Mouse (Mus musculus): Measurements from ENCODE around the gene Gramd4. TPM values are rescaled to one million over a fixed set of nuclear protein-coding genes. Genes with fewer than 3 reads are reported as not detected.

Gramd4 gene
- total and polyA plus RNA-seq, 2 experiments from 2014 or later: 16.2 to 35.0 TPM

DNA sequence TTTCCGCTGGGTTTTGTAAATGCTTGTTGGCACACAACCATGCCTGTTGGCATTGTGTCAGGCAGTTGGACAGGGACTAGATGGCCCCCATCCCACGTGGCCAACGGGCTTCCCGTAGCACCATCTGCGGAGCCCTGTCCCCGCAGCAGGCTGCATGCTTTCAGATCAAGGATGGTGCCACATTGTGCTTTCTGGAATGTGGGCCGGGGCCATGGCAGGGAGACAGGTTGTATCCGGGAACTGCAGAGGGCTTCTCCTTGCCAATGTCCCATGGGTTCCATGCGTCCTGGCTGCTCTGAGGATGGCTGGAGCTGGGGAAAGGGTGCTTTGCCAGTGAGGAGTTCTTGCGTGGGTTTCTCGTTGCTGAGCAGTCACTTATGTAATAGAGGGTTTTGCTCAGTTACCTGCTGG is 25.1 kb downstream of the Gramd4 start:
- Histone ChIP-seq H3K27ac (ENCODE audit: low read depth) (peak overlapping the region; percentile 88), H3K4me1 (ENCODE audit: control insufficient read depth, insufficient read depth) (peaks cover 92% of the 10 kb centered on the region), H3K9ac (replicated peaks; ENCODE audit: low read depth, low read length) (0 out of 2 replicates have a peak overlapping the region, but pooled peaks have one; percentile 22), H3K4me2 (ENCODE audit: low read depth, low read length) (peak overlapping the region; percentile 27; the same call in 1 of the 2 replicates), H3K4me3 (ENCODE audit: low read depth, low read length) (no peak overlapping the region), H3K27me3 (ENCODE audit: control insufficient read depth, insufficient read depth, low read length) (no peaks in the 10 kb centered on the region), H3K36me3 (replicated peaks; ENCODE audit: control insufficient read depth, insufficient read depth, low read length) (no peaks in the 10 kb centered on the region), H3K9me3 (replicated peaks; ENCODE audit: control insufficient read depth, low read length) (no peaks in the 10 kb centered on the region)
- WGBS: 43% methylated on average over 11 of the region's 11 CpGs
- TF ChIP-seq CTCF (IDR thresholded peaks at IDR 0.05; ENCODE audit: low read depth): no peak
- TF ChIP-seq EP300 (IDR thresholded peaks at IDR 0.05; ENCODE audit: low read depth): no peak
- ATAC-seq (ENCODE audit: insufficient read depth, low read depth) (no peak), DNase-seq (ENCODE audit: low spot score) (no peak)

DNA sequence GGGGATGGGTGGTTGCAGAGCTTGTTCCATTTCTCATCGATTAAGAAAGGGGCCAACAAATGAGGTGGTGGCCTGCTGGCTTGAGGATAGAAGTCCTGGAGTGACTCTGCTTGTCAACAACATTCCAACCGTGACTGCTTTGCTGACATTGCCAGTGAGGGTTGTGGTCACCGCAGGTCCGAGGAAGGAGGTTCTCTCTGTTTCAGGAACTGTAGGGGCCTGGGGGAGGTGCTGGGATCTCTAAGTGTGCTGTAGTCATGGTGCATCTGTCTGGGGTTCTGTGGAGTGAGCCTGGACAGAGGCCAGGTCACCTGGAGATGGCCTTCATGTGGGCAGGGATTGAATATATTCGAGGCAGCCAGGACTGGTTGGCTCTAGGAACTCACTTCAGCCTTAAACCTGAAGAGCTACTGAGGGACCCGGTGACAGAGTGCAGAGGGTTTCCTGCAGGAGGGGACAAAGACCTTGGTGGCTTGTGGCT is 25.8 kb downstream of the Gramd4 start:
- no peaks in the 10 kb centered on the region for H3K27me3 ChIP-seq (ENCODE audit: control insufficient read depth, insufficient read depth, low read length)
- peak overlapping the region; percentile 27 for H3K4me2 ChIP-seq (ENCODE audit: low read depth, low read length)
- peak; percentile 59 for ATAC-seq (ENCODE audit: insufficient read depth, low read depth)
- TF ChIP-seq CTCF (IDR thresholded peaks at IDR 0.05; ENCODE audit: low read depth): no peak
- peak; percentile 73; the same call in 1 of the 2 replicates for TF ChIP-seq EP300 (IDR thresholded peaks at IDR 0.05; ENCODE audit: low read depth)
- H3K27ac ChIP-seq (ENCODE audit: low read depth): peak overlapping the region; percentile 88
- no peak overlapping the region for H3K4me3 ChIP-seq (ENCODE audit: low read depth, low read length)
- H3K4me1 ChIP-seq (ENCODE audit: control insufficient read depth, insufficient read depth): peaks cover 92% of the 10 kb centered on the region
- H3K9ac ChIP-seq (replicated peaks; ENCODE audit: low read depth, low read length): 0 out of 2 replicates have a peak overlapping the region, but pooled peaks have one; percentile 22
- no peaks in the 10 kb centered on the region for H3K9me3 ChIP-seq (replicated peaks; ENCODE audit: control insufficient read depth, low read length)
- no peaks in the 10 kb centered on the region for H3K36me3 ChIP-seq (replicated peaks; ENCODE audit: control insufficient read depth, insufficient read depth, low read length)
- DNase-seq (ENCODE audit: low spot score): peak; percentile 69
- WGBS: 6% methylated on average over 6 of the region's 6 CpGs

DNA sequence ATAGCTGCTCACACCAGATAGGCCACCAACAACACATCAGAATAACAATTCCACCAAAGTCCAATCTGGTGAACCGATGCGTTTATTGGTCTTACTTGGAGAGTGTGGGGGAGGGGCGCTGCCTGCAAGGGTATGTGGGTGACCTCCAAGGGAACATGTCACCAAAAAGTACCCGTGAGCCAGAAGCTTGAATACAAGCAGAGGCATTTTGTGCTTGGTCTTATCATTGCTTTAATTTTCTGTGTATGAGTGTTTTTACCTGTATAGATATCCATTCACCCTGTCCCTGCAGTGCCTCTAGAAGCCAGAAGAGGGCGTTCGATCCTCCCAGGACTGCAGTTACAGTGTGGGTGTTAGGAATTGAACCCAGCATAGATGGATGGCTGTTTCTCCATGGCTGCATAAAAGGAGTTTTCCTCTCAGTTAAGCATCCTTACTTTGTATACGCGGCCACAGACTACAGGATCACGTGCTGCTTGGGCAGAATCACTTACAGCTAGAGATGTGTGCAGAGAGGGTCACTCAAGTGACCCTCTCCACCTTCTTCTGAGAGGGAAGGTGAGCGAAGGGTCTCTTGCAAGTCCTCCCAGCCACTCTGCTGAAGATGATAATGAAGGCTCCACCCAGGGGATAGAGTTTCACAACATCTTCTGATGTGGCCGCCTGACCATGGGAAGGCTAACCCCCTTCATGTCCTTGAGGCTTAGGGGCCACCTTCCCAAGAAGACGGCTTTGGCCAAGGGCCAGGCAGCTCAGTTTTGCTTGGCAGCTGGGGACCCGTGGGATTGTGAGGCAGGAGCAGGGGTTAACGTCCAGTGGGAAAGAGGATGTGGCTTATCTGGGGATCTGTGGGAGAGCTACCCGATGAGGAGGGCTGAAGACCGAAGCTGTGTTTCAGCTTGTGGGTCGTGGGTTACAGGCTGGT is 28.1 kb downstream of the Gramd4 start:
- Histone ChIP-seq H3K9ac (replicated peaks; ENCODE audit: low read depth, low read length) (peak overlapping the region; percentile 28; the same call in 1 of the 2 replicates), H3K9me3 (replicated peaks; ENCODE audit: control insufficient read depth, low read length) (no peaks in the 10 kb centered on the region), H3K27me3 (ENCODE audit: control insufficient read depth, insufficient read depth, low read length) (no peaks in the 10 kb centered on the region), H3K4me3 (ENCODE audit: low read depth, low read length) (no peak overlapping the region), H3K36me3 (replicated peaks; ENCODE audit: control insufficient read depth, insufficient read depth, low read length) (no peaks in the 10 kb centered on the region), H3K27ac (ENCODE audit: low read depth) (peak overlapping the region; percentile 89), H3K4me1 (ENCODE audit: control insufficient read depth, insufficient read depth) (peaks cover 96% of the 10 kb centered on the region), H3K4me2 (ENCODE audit: low read depth, low read length) (peak overlapping the region; percentile 28; the same call in 1 of the 2 replicates)
- DNase-seq (ENCODE audit: low spot score) (peak; percentile 51), ATAC-seq (ENCODE audit: insufficient read depth, low read depth) (no peak)
- TF ChIP-seq CTCF (IDR thresholded peaks at IDR 0.05; ENCODE audit: low read depth) (peak; percentile 51), EP300 (IDR thresholded peaks at IDR 0.05; ENCODE audit: low read depth) (no peak)
- WGBS: 19% methylated on average over 17 of the region's 17 CpGs

DNA sequence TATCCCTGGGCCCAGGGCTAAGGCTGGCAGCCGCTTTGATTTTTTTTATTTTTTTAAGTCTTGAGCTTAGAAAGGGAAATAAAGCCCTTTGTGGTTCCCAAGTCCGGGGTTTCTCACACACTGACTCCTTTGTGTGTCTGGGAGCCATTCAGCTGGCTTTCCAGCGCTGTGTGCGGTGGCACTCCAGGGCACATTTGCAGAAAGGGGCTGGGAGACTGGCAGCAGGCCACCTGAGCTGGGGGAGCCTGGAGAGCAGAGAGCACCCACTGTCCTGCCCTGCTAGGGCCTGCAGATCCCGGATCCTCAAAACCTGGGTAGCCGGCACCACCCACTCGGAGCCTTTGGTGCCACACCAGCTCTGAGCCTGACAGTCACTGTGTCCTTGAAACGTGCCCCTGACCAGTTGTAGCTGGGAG is 28.8 kb downstream of the Gramd4 start:
- H3K9me3 ChIP-seq (replicated peaks; ENCODE audit: control insufficient read depth, low read length): no peaks in the 10 kb centered on the region
- peak overlapping the region; percentile 28; the same call in 1 of the 2 replicates for H3K9ac ChIP-seq (replicated peaks; ENCODE audit: low read depth, low read length)
- 30% methylated on average over 8 of the region's 8 CpGs for WGBS
- peaks cover 96% of the 10 kb centered on the region for H3K4me1 ChIP-seq (ENCODE audit: control insufficient read depth, insufficient read depth)
- peak overlapping the region; percentile 28; the same call in 1 of the 2 replicates for H3K4me2 ChIP-seq (ENCODE audit: low read depth, low read length)
- H3K36me3 ChIP-seq (replicated peaks; ENCODE audit: control insufficient read depth, insufficient read depth, low read length): 0 out of 2 replicates have a peak, but pooled peaks cover under 1% of the 10 kb centered on the region
- ATAC-seq (ENCODE audit: insufficient read depth, low read depth) (no peak), DNase-seq (ENCODE audit: low spot score) (no peak)
- H3K4me3 ChIP-seq (ENCODE audit: low read depth, low read length): no peak overlapping the region
- TF ChIP-seq CTCF (IDR thresholded peaks at IDR 0.05; ENCODE audit: low read depth) (no peak), EP300 (IDR thresholded peaks at IDR 0.05; ENCODE audit: low read depth) (no peak)
- no peaks in the 10 kb centered on the region for H3K27me3 ChIP-seq (ENCODE audit: control insufficient read depth, insufficient read depth, low read length)
- peak overlapping the region; percentile 89 for H3K27ac ChIP-seq (ENCODE audit: low read depth)

DNA sequence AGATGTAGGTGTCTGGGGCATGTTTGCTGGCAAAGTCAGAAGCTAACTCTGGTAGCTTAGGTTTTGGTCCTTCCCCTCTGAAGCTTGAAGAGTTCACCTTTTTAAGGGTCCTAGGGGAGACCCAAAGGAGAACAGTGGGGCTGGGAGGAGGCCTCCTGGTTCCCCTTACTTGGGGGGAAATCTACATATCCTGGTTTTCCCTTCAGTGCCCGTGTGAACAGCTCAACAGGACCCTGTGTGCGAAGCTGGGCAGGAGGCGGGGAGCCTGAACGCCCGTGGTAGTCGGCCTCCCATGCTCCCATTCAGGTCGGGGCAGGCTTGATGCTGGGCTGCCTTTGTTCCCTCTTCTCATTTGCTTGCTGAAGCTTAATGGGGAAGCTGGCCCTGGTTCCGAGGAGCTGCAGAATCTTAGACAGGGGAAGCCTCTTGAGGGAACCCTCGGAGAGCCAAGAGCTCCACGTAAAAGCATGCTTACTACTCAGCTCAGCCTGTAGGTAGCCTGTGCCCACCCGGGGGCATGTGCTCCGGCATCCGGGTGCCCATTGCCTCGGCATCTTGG is 30.2 kb downstream of the Gramd4 start:
- Histone ChIP-seq H3K4me2 (ENCODE audit: low read depth, low read length) (no peak overlapping the region), H3K27ac (ENCODE audit: low read depth) (peak overlapping the region; percentile 49), H3K4me3 (ENCODE audit: low read depth, low read length) (no peak overlapping the region), H3K4me1 (ENCODE audit: control insufficient read depth, insufficient read depth) (peaks cover 93% of the 10 kb centered on the region), H3K27me3 (ENCODE audit: control insufficient read depth, insufficient read depth, low read length) (no peaks in the 10 kb centered on the region), H3K9me3 (replicated peaks; ENCODE audit: control insufficient read depth, low read length) (no peaks in the 10 kb centered on the region), H3K36me3 (replicated peaks; ENCODE audit: control insufficient read depth, insufficient read depth, low read length) (peaks cover 13% of the 10 kb centered on the region; the same call in 1 of the 2 replicates), H3K9ac (replicated peaks; ENCODE audit: low read depth, low read length) (no peak overlapping the region)
- no peak for ATAC-seq (ENCODE audit: insufficient read depth, low read depth)
- no peak for DNase-seq (ENCODE audit: low spot score)
- 53% methylated on average over 14 of the region's 14 CpGs for WGBS
- TF ChIP-seq CTCF (IDR thresholded peaks at IDR 0.05; ENCODE audit: low read depth) (no peak), EP300 (IDR thresholded peaks at IDR 0.05; ENCODE audit: low read depth) (no peak)

Data from heart, postnatal 0 days (tissue).